Mouse (Mus musculus): Measurements from ENCODE around the gene Gars.

- TF ChIP-seq CTCF (IDR thresholded peaks at IDR 0.05; ENCODE audit: extremely low read depth, insufficient read depth, low read length) (no peak), POLR2A (IDR thresholded peaks at IDR 0.05; ENCODE audit: extremely low read depth, insufficient read depth, low read length) (no peak)
These were observed 7.5 kb downstream of the Gars start for GRCm38 (mm10) chr6:55045326-55045725.

Data from cortical plate, adult 2 months (tissue).